Mouse (Mus musculus) limb, embryonic 10.5 days (tissue): Measurements from ENCODE around the gene Kcnj15. TPM values are rescaled to one million over a fixed set of nuclear protein-coding genes. Genes with fewer than 3 reads are reported as not detected.

ENCODE experiments used
- DNase-seq: peaks from one replicate; pipeline ENCODE4 v3.0.0-alpha.2; 2017; ENCODE audit warnings: low spot score
- H3K27ac ChIP-seq: fragments of 300-500 bp; sonication (generic); 2 replicates; pipeline ENCODE4 v1.5.1; 2016; ENCODE audit warnings: mild to moderate bottlenecking
- H3K27me3 ChIP-seq: fragments of 300-500 bp; sonication (generic); 2 replicates; pipeline ENCODE4 v1.6.1; 2016; ENCODE audit warnings: low read depth, mild to moderate bottlenecking; ENCODE audit not compliant: poor library complexity, severe bottlenecking
- H3K36me3 ChIP-seq: fragments of 300-500 bp; sonication (generic); 2 replicates; pipeline ENCODE4 v1.6.1; 2016; ENCODE audit warnings: mild to moderate bottlenecking, moderate library complexity
- H3K4me1 ChIP-seq: fragments of 300-500 bp; sonication (generic); 2 replicates; pipeline ENCODE4 v1.6.1; 2016
- H3K4me3 ChIP-seq: fragments of 300-500 bp; sonication (generic); 2 replicates; pipeline ENCODE4 v1.5.1; 2016; ENCODE audit warnings: mild to moderate bottlenecking, moderate library complexity
- H3K9me3 ChIP-seq: fragments of 300-500 bp; sonication (generic); replicated peaks from 2 replicates; pipeline ENCODE4 v1.6.1; 2016; ENCODE audit warnings: mild to moderate bottlenecking
- WGBS: fragments of 180-500 bp; shearing (Covaris S2); methylation state at CpG from one replicate; pipeline ENCODE4 v1.1.7; 2016; 5-methylcytosine and 5-hydroxymethylcytosine counted together
- polyA plus RNA-seq: library from polyadenylated mRNA; unstranded; fragments of >200 nt; fragmentation: Nextera tagmentation; extraction: Ambion mirVana; gene quantifications from 2 replicates; pipeline ENCODE4 v1.2.1, GENCODE M21; 2016

The Kcnj15 gene
- polyA plus RNA-seq, 1 experiment from 2014 or later, result 0.69 TPM

- no peak for DNase-seq
- Histone ChIP-seq H3K27ac (no peak overlapping the region), H3K9me3 (no peaks in the 10 kb centered on the region), H3K27me3 (no peaks in the 10 kb centered on the region), H3K4me3 (no peak overlapping the region), H3K36me3 (no peaks in the 10 kb centered on the region), H3K4me1 (no peaks in the 10 kb centered on the region)
- WGBS, result 85% methylated on average over 7 of the region's 7 CpGs
Measured at GRCm38 (mm10) chr16:95225285-95225684, 32.1 kb upstream of the Kcnj15 start.

- no peak for DNase-seq
- Histone ChIP-seq H3K27me3 (no peaks in the 10 kb centered on the region), H3K27ac (no peak overlapping the region), H3K36me3 (no peaks in the 10 kb centered on the region), H3K4me1 (no peaks in the 10 kb centered on the region), H3K9me3 (no peaks in the 10 kb centered on the region), H3K4me3 (no peak overlapping the region)
- WGBS, result 86% methylated on average over 4 of the region's 4 CpGs
Measured at GRCm38 (mm10) chr16:95231768-95232167, 25.6 kb upstream of the Kcnj15 start.

- no peak overlapping the region for H3K4me3 ChIP-seq
- H3K9me3 ChIP-seq, result no peaks in the 10 kb centered on the region
- H3K27me3 ChIP-seq, result no peaks in the 10 kb centered on the region
- no peak for DNase-seq
- H3K36me3 ChIP-seq, result no peaks in the 10 kb centered on the region
- WGBS, result 86% methylated on average over 2 of the region's 2 CpGs
- H3K27ac ChIP-seq, result no peak overlapping the region
- H3K4me1 ChIP-seq, result 0 out of 2 replicates have a peak, but pooled peaks cover 3% of the 10 kb centered on the region
Measured at GRCm38 (mm10) chr16:95234891-95235548, 22.3 kb upstream of the Kcnj15 start.

- DNase-seq, result no peak
- no peak overlapping the region for H3K4me3 ChIP-seq
- H3K9me3 ChIP-seq, result no peaks in the 10 kb centered on the region
- 77% methylated on average over 7 of the region's 7 CpGs for WGBS
- H3K27ac ChIP-seq, result no peak overlapping the region
- 0 out of 2 replicates have a peak, but pooled peaks cover 3% of the 10 kb centered on the region for H3K4me1 ChIP-seq
- no peaks in the 10 kb centered on the region for H3K36me3 ChIP-seq
- no peaks in the 10 kb centered on the region for H3K27me3 ChIP-seq
Measured at GRCm38 (mm10) chr16:95239209-95239925, 18.0 kb upstream of the Kcnj15 start.

- Histone ChIP-seq H3K27ac (no peak overlapping the region), H3K4me1 (0 out of 2 replicates have a peak, but pooled peaks cover 5% of the 10 kb centered on the region), H3K27me3 (no peaks in the 10 kb centered on the region), H3K36me3 (no peaks in the 10 kb centered on the region), H3K4me3 (no peak overlapping the region), H3K9me3 (no peaks in the 10 kb centered on the region)
- no peak for DNase-seq
- 59% methylated on average over 5 of the region's 5 CpGs for WGBS
Measured at GRCm38 (mm10) chr16:95240688-95241087, 16.7 kb upstream of the Kcnj15 start.

- 83% methylated on average over 4 of the region's 4 CpGs for whole genome bisulfite sequencing
- H3K4me3 ChIP-seq, result no peak overlapping the region
- H3K27me3 ChIP-seq, result no peaks in the 10 kb centered on the region
- no peaks in the 10 kb centered on the region for H3K9me3 ChIP-seq
- DNase-seq, result no peak
- no peaks in the 10 kb centered on the region for H3K36me3 ChIP-seq
- H3K4me1 ChIP-seq, result 0 out of 2 replicates have a peak, but pooled peaks cover 5% of the 10 kb centered on the region
- no peak overlapping the region for H3K27ac ChIP-seq
Measured at GRCm38 (mm10) chr16:95241581-95241980, 15.8 kb upstream of the Kcnj15 start.

GRCm38 (mm10) chr16:95242114-95242513, 15.2 kb upstream of the Kcnj15 start:
- WGBS, result 94% methylated on average over 4 of the region's 4 CpGs
- no peak for DNase-seq

GRCm38 (mm10) chr16:95243401-95243800, 14.0 kb upstream of the Kcnj15 start:
- no peak for DNase-seq

More at GRCm38 (mm10) chr16:95242114-95242513, 15.2 kb upstream of the Kcnj15 start:
- no peaks in the 10 kb centered on the region for H3K36me3 ChIP-seq
- H3K4me1 ChIP-seq, result 0 out of 2 replicates have a peak, but pooled peaks cover 5% of the 10 kb centered on the region
- H3K9me3 ChIP-seq, result no peaks in the 10 kb centered on the region
- H3K4me3 ChIP-seq, result no peak overlapping the region
- no peaks in the 10 kb centered on the region for H3K27me3 ChIP-seq
- no peak overlapping the region for H3K27ac ChIP-seq

GRCm38 (mm10) chr16:95244626-95245303, 12.6 kb upstream of the Kcnj15 start:
- H3K9me3 ChIP-seq, result no peaks in the 10 kb centered on the region
- DNase-seq, result no peak
- H3K4me1 ChIP-seq, result 0 out of 2 replicates have a peak, but pooled peaks cover 3% of the 10 kb centered on the region
- no peaks in the 10 kb centered on the region for H3K36me3 ChIP-seq
- no peak overlapping the region for H3K27ac ChIP-seq
- H3K4me3 ChIP-seq, result no peak overlapping the region
- WGBS, result 88% methylated on average over 12 of the region's 12 CpGs
- H3K27me3 ChIP-seq, result no peaks in the 10 kb centered on the region

More at GRCm38 (mm10) chr16:95243401-95243800, 14.0 kb upstream of the Kcnj15 start:
- H3K27me3 ChIP-seq, result no peaks in the 10 kb centered on the region
- 90% methylated on average over 1 of the region's 1 CpGs for WGBS
- H3K4me1 ChIP-seq, result 0 out of 2 replicates have a peak, but pooled peaks cover 5% of the 10 kb centered on the region
- H3K36me3 ChIP-seq, result no peaks in the 10 kb centered on the region
- no peak overlapping the region for H3K4me3 ChIP-seq
- no peaks in the 10 kb centered on the region for H3K9me3 ChIP-seq
- no peak overlapping the region for H3K27ac ChIP-seq

- Histone ChIP-seq H3K4me3 (no peak overlapping the region), H3K27me3 (no peaks in the 10 kb centered on the region), H3K4me1 (0 out of 2 replicates have a peak, but pooled peaks cover 3% of the 10 kb centered on the region), H3K9me3 (no peaks in the 10 kb centered on the region), H3K27ac (no peak overlapping the region), H3K36me3 (no peaks in the 10 kb centered on the region)
- WGBS, result 80% methylated on average over 3 of the region's 3 CpGs
- DNase-seq, result no peak
Measured at GRCm38 (mm10) chr16:95245499-95245898, 11.9 kb upstream of the Kcnj15 start.

GRCm38 (mm10) chr16:95248646-95249045, 8.7 kb upstream of the Kcnj15 start:
- Histone ChIP-seq H3K9me3 (no peaks in the 10 kb centered on the region), H3K36me3 (no peaks in the 10 kb centered on the region), H3K27ac (no peak overlapping the region), H3K4me1 (0 out of 2 replicates have a peak, but pooled peaks cover 3% of the 10 kb centered on the region), H3K27me3 (no peaks in the 10 kb centered on the region), H3K4me3 (no peak overlapping the region)
- 87% methylated on average over 5 of the region's 5 CpGs for WGBS
- no peak for DNase-seq

GRCm38 (mm10) chr16:95256648-95257047, 710 bp upstream of the Kcnj15 start:
- Histone ChIP-seq H3K4me3 (no peak overlapping the region), H3K9me3 (no peaks in the 10 kb centered on the region), H3K4me1 (peaks cover 38% of the 10 kb centered on the region), H3K36me3 (no peaks in the 10 kb centered on the region), H3K27me3 (peaks cover 26% of the 10 kb centered on the region), H3K27ac (no peak overlapping the region)
- 53% methylated on average over 1 of the region's 2 CpGs for WGBS
- no peak for DNase-seq

GRCm38 (mm10) chr16:95258100-95258499, 742 bp downstream of the Kcnj15 start:
- Histone ChIP-seq H3K27me3 (peaks cover 26% of the 10 kb centered on the region), H3K27ac (no peak overlapping the region), H3K9me3 (no peaks in the 10 kb centered on the region), H3K4me3 (no peak overlapping the region), H3K4me1 (peaks cover 53% of the 10 kb centered on the region), H3K36me3 (no peaks in the 10 kb centered on the region)
- DNase-seq, result no peak
- 23% methylated on average over 4 of the region's 4 CpGs for WGBS
